Comparison of ENCODE assay signal across 14 mouse cellular contexts in genomic region chr16:84394895-84395294, GRCm38 (mm10).
"Had no signal": no experiment of that assay in that cellular context is flagged by ENCODE, and none has a peak within 500 bp of the region (broad histone marks: within the 10 kb centered on the region; RNA-seq: fewer than 3 reads in every experiment).

No protein-coding gene starts in this region.

- H3K27me3 ChIP-seq: liver, embryonic 13.5 days had no signal

- H3K27ac ChIP-seq: left cerebral cortex, adult 2 months; liver, embryonic 13.5 days had no signal

- H3K4me1 ChIP-seq: liver, embryonic 13.5 days had no signal

- H3K9ac ChIP-seq: liver, embryonic 13.5 days had no signal

- ATAC-seq: inflammation-experienced regulatory T-cells, adult 6 months; intestine, embryonic 16.5 days; midbrain, embryonic 16.5 days had no signal

- H3K36me3 ChIP-seq: liver, embryonic 13.5 days had no signal

- H3K4me2 ChIP-seq: liver, embryonic 13.5 days had no signal

- H3K9me3 ChIP-seq: liver, embryonic 13.5 days had no signal

- H3K4me3 ChIP-seq: left cerebral cortex, adult 2 months; liver, embryonic 13.5 days had no signal

- DNase-seq: kidney, adult 18-20 months; kidney, postnatal 10 days; kidney, postnatal 36 days; layer of hippocampus, postnatal 36 days; left cerebral cortex, postnatal 4 days; liver, embryonic 13.5 days; lung, adult 2 months; lung, postnatal 14 days; lung, postnatal 4 days; thymus, postnatal 25 days had no signal
